Mouse (Mus musculus): ENCODE data around the gene Ap3d1. TPM values are rescaled to one million over a fixed set of nuclear protein-coding genes. Genes with fewer than 3 reads are reported as not detected.

Ap3d1 gene
- polyA plus RNA-seq, 1 experiment from 2014 or later: 54.5 TPM

DNA sequence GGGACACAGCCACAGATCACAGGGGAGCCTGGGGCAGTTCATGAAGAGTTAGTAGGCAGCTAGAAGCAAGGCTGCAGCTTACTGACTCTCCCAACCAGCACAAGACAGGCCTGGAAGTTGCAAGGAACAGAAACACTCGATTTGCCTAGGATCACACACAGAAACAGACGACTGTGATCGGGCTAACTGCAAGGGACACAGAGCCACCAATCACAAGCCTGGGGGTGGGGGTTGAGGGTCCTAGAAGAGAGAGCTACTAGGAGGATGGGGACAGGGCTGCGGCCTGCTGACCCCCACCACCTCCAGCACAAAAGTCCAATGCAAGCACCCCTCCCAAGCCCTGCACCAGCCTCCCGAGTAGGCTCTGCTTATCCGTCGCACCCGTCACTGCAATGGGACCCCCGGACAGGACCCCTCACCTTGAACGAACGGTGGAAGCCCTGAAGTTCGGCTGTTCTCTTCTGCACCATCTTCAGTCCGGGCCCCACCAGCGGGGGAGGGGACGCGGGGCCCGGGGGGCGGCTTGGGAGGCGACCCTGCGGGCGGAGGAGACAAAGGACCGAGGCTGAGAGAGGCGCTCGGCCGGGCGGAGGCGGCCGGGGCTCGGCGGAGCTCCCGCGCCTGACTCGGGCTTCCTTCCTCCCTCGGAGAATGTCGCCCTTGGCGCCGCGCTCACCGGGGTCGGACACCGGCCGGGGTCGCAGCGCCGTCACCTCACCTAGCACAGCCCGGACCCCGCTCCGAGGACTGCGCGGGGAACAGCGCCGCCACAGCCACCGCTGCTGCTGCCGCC lies 66.5 kb downstream of the Ap3d1 start:
- no peak for ATAC-seq (ENCODE audit: insufficient number of reproducible peaks, insufficient read depth, low FRiP score, low read depth)

DNA sequence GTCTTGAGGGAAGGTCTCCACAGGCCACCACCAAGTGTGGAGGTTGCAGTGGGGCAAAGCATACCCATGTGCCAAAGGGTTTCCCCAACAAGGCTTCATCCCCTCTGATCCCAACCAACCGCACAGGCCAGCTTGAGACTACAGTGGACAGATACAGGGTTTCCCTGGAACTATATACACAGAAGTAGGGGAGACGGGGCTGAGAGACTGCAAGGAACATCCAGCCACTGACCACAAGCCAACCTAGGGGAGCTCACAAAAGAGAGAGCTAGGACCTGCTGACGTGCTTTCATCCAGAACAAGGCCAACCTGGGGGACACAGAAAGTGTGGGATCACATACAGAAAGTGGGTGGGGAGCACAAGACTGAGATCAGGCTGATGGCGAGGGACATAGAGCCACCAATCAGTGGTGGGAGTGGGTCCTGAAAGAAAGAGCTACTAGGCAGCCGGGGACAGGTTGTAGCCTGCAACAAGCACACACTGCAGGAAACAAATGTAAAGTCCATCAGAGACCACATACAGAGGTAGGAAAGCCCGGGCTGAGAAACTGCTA lies 67.1 kb downstream of the Ap3d1 start:
- H3K9me3 ChIP-seq (ENCODE audit: control insufficient read depth, low read length): no peaks in the 10 kb centered on the region
- peak overlapping the region; percentile 98 for H3K9ac ChIP-seq (ENCODE audit: low read length)
- peak overlapping the region; percentile 3 to 98; a peak in 3 of 4 replicates for H3K27ac ChIP-seq (replicated peaks in 1 of 2; ENCODE audit: control insufficient read depth in 1 of 2, insufficient read depth in 1 of 2, low read depth in 2 of 2, low read length in 2 of 2)
- peak overlapping the region; percentile 73 to 100 for H3K4me3 ChIP-seq (ENCODE audit: control insufficient read depth in 1 of 2, insufficient read depth in 1 of 2, low read depth in 1 of 2, low read length in 2 of 2)
- H3K4me1 ChIP-seq (ENCODE audit: control insufficient read depth in 2 of 2, insufficient read depth in 2 of 2, low read length in 2 of 2): peaks cover 43 to 72% of the 10 kb centered on the region in 2 experiments
- H3K4me2 ChIP-seq (ENCODE audit: low read length): peak overlapping the region; percentile 92
- H3K27me3 ChIP-seq (ENCODE audit: control insufficient read depth, insufficient read depth, low read length): no peaks in the 10 kb centered on the region
- 14% methylated on average over 6 of the region's 6 CpGs for WGBS
- H3K36me3 ChIP-seq (ENCODE audit: control insufficient read depth, insufficient read depth, low read length): peaks cover 38% of the 10 kb centered on the region
- ATAC-seq (ENCODE audit: insufficient number of reproducible peaks, insufficient read depth, low FRiP score, low read depth): no peak

More for the DNA sequence above, 66.5 kb downstream of the Ap3d1 start:
- peak overlapping the region; percentile 39 to 98; a peak in 3 of 4 replicates for H3K27ac ChIP-seq (replicated peaks in 1 of 2; ENCODE audit: control insufficient read depth in 1 of 2, insufficient read depth in 1 of 2, low read depth in 2 of 2, low read length in 2 of 2)
- H3K36me3 ChIP-seq (ENCODE audit: control insufficient read depth, insufficient read depth, low read length): peaks cover 31% of the 10 kb centered on the region
- peak overlapping the region; percentile 98 for H3K9ac ChIP-seq (ENCODE audit: low read length)
- peaks cover 46 to 70% of the 10 kb centered on the region in 2 experiments for H3K4me1 ChIP-seq (ENCODE audit: control insufficient read depth in 2 of 2, insufficient read depth in 2 of 2, low read length in 2 of 2)
- WGBS: under 1% methylated on average over 47 of the region's 54 CpGs
- peak overlapping the region; percentile 73 to 100 for H3K4me3 ChIP-seq (ENCODE audit: control insufficient read depth in 1 of 2, insufficient read depth in 1 of 2, low read depth in 1 of 2, low read length in 2 of 2)
- peak overlapping the region; percentile 92 for H3K4me2 ChIP-seq (ENCODE audit: low read length)
- no peaks in the 10 kb centered on the region for H3K27me3 ChIP-seq (ENCODE audit: control insufficient read depth, insufficient read depth, low read length)
- no peaks in the 10 kb centered on the region for H3K9me3 ChIP-seq (ENCODE audit: control insufficient read depth, low read length)

DNA sequence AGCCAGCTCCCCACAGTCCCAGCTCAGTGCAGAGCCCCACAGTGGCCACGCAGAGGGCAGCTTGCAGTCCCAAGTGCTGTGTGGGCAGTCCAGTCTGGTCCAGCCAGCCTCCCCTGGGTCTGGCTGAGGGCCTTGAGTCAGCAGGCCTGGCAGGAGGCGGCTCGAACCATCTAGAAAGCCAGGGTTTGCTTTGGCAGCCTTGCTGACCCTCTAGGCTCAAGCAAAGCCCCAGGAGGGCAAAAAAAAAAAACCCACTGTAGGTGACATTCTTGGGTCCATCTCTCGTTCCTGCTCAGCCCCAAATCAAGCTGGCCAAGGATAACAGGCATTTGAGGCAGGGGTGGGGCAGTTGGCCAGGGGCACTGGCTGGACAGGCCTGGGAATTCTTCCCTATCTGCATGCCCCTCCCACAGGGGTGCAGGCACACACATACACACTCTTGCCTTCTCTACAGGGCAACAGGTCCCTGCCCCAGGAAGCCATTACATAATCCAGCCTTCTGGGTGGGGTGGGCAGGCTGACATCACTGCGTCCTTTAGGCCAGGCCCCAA lies 67.8 kb downstream of the Ap3d1 start:
- Histone ChIP-seq H3K9me3 (ENCODE audit: control insufficient read depth, low read length) (no peaks in the 10 kb centered on the region), H3K4me2 (ENCODE audit: low read length) (peak overlapping the region; percentile 92), H3K9ac (ENCODE audit: low read length) (peak overlapping the region; percentile 98), H3K36me3 (ENCODE audit: control insufficient read depth, insufficient read depth, low read length) (peaks cover 45% of the 10 kb centered on the region), H3K27ac (replicated peaks in 1 of 2; ENCODE audit: control insufficient read depth in 1 of 2, insufficient read depth in 1 of 2, low read depth in 2 of 2, low read length in 2 of 2) (0 out of 4 replicates have a peak overlapping the region, but pooled peaks of 1 of the 2 experiments have one; percentile 98), H3K4me3 (ENCODE audit: control insufficient read depth in 1 of 2, insufficient read depth in 1 of 2, low read depth in 1 of 2, low read length in 2 of 2) (peak overlapping the region; percentile 73 to 100), H3K4me1 (ENCODE audit: control insufficient read depth in 2 of 2, insufficient read depth in 2 of 2, low read length in 2 of 2) (peaks cover 36 to 67% of the 10 kb centered on the region in 2 experiments), H3K27me3 (ENCODE audit: control insufficient read depth, insufficient read depth, low read length) (no peaks in the 10 kb centered on the region)
- ATAC-seq (ENCODE audit: insufficient number of reproducible peaks, insufficient read depth, low FRiP score, low read depth): no peak
- WGBS: 51% methylated on average over 5 of the region's 5 CpGs

DNA sequence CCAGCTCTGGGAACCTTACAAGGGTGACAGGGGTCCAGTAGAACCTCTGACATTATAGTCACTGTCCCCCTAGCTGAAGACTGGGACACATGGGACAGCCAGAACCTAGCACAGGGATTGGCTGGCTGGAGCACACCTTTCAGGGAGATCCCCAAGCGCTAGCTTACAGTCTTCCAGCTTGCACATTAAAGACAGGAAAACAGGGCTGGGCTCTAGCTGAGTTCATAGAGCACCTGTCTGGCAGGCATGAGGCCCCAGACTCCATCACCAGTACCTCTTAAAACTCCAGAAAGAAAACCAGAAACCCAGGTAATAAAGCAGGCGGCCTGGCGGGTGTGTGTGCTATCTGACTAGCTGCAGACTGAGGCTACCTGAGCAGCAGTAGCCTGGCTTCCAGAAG lies 68.4 kb downstream of the Ap3d1 start:
- Histone ChIP-seq H3K27me3 (ENCODE audit: control insufficient read depth, insufficient read depth, low read length) (no peaks in the 10 kb centered on the region), H3K9ac (ENCODE audit: low read length) (peak overlapping the region; percentile 98), H3K36me3 (ENCODE audit: control insufficient read depth, insufficient read depth, low read length) (peaks cover 50% of the 10 kb centered on the region), H3K4me2 (ENCODE audit: low read length) (peak overlapping the region; percentile 92), H3K9me3 (ENCODE audit: control insufficient read depth, low read length) (no peaks in the 10 kb centered on the region), H3K4me1 (ENCODE audit: control insufficient read depth in 2 of 2, insufficient read depth in 2 of 2, low read length in 2 of 2) (peaks cover 31 to 62% of the 10 kb centered on the region in 2 experiments), H3K4me3 (ENCODE audit: control insufficient read depth in 1 of 2, insufficient read depth in 1 of 2, low read depth in 1 of 2, low read length in 2 of 2) (peak overlapping the region in 1 of 2 experiments; percentile 100; a peak in 1 of 4 replicates), H3K27ac (replicated peaks in 1 of 2; ENCODE audit: control insufficient read depth in 1 of 2, insufficient read depth in 1 of 2, low read depth in 2 of 2, low read length in 2 of 2) (no peak overlapping the region)
- ATAC-seq (ENCODE audit: insufficient number of reproducible peaks, insufficient read depth, low FRiP score, low read depth): no peak
- WGBS: 93% methylated on average over 3 of the region's 3 CpGs

DNA sequence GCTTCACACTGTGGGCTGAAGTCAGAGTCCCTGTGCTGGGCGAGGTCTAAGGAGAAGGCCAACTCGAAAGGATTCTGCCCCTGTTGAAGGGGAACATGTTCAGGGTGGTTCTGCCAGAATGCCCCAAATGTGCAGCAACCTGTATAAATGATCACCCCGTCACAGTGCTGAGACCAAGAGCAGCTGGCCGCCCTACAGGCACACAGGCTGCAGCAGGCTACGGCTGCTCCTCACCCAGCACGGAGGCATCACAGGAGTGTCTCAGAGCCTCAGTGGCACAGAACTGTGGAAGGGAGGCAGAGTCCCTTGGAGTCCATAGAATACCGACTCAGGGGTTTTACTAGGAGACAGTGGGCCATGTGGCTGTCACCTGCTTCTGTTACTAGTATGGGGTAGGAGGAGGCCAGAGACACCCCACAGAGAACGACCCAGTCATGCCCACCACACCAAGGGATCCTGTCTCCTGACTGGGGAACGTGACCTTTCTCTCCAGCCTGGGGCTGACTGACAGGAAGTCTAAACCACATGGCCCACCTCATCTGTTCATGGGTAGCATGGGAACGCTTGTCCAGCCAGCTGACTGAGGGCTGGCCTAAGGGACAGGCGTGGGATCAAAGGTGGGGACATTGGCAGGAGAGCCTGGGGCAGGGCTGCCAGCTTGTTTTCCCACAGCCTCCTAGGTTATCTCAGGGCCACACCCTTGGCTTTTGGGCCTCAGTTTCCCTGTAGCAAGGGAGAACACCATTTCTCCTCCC lies 70.0 kb downstream of the Ap3d1 start:
- H3K9ac ChIP-seq (ENCODE audit: low read length): 0 out of 2 replicates have a peak overlapping the region, but pooled peaks have one; percentile 21
- peaks cover 17 to 46% of the 10 kb centered on the region in 2 experiments for H3K4me1 ChIP-seq (ENCODE audit: control insufficient read depth in 2 of 2, insufficient read depth in 2 of 2, low read length in 2 of 2)
- H3K36me3 ChIP-seq (ENCODE audit: control insufficient read depth, insufficient read depth, low read length): peaks cover 66% of the 10 kb centered on the region
- 0 out of 4 replicates have a peak overlapping the region, but pooled peaks of 1 of the 2 experiments have one; percentile 17 for H3K27ac ChIP-seq (replicated peaks in 1 of 2; ENCODE audit: control insufficient read depth in 1 of 2, insufficient read depth in 1 of 2, low read depth in 2 of 2, low read length in 2 of 2)
- ATAC-seq (ENCODE audit: insufficient number of reproducible peaks, insufficient read depth, low FRiP score, low read depth): no peak
- H3K27me3 ChIP-seq (ENCODE audit: control insufficient read depth, insufficient read depth, low read length): no peaks in the 10 kb centered on the region
- H3K4me2 ChIP-seq (ENCODE audit: low read length): no peak overlapping the region
- 83% methylated on average over 11 of the region's 11 CpGs for WGBS
- no peak overlapping the region for H3K4me3 ChIP-seq (ENCODE audit: control insufficient read depth in 1 of 2, insufficient read depth in 1 of 2, low read depth in 1 of 2, low read length in 2 of 2)
- no peaks in the 10 kb centered on the region for H3K9me3 ChIP-seq (ENCODE audit: control insufficient read depth, low read length)

DNA sequence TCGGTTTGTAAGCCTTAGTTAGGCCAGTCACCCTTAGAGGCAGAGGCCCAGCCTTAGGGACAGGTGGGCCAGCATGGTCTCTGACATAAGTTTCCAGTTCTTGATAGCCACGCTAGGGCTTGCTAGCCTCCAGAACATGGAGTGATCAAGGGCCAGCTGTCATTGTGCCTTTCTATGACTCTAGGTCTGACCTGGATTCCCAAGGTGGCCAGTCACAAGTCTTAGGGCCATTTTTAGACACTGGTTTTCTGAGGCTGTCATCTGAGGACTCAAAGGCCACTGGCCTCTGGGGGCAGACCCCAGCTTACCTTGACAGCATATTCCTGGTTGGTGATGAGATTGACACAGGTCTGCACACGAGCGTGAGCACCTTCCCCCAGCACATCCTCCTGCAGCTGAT lies 70.8 kb downstream of the Ap3d1 start:
- Histone ChIP-seq H3K4me3 (ENCODE audit: control insufficient read depth in 1 of 2, insufficient read depth in 1 of 2, low read depth in 1 of 2, low read length in 2 of 2) (no peak overlapping the region), H3K9ac (ENCODE audit: low read length) (no peak overlapping the region), H3K27ac (replicated peaks in 1 of 2; ENCODE audit: control insufficient read depth in 1 of 2, insufficient read depth in 1 of 2, low read depth in 2 of 2, low read length in 2 of 2) (no peak overlapping the region), H3K4me1 (ENCODE audit: control insufficient read depth in 2 of 2, insufficient read depth in 2 of 2, low read length in 2 of 2) (peaks cover 14 to 48% of the 10 kb centered on the region in 2 experiments), H3K36me3 (ENCODE audit: control insufficient read depth, insufficient read depth, low read length) (peaks cover 74% of the 10 kb centered on the region), H3K9me3 (ENCODE audit: control insufficient read depth, low read length) (no peaks in the 10 kb centered on the region), H3K4me2 (ENCODE audit: low read length) (no peak overlapping the region), H3K27me3 (ENCODE audit: control insufficient read depth, insufficient read depth, low read length) (no peaks in the 10 kb centered on the region)
- 74% methylated on average over 4 of the region's 4 CpGs for WGBS
- ATAC-seq (ENCODE audit: insufficient number of reproducible peaks, insufficient read depth, low FRiP score, low read depth): no peak

DNA sequence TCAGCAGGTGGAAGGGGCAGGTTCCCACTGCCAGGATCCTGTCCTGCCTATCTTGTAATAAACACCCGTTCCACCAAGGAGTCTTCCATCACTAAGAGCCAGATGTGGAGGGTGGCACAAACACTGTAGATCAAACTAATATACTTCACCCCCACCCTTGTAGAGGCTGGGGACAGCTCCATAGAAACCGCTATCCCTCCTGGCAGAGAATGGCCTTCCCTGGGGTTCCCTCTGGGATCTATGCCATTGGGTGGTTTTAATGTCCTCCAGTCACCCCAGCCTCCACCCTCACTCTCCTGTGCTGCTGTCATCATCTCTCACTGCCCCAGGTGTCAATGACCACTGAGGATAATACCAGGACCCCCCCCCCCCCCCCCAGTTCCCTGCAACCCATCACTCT lies 71.5 kb downstream of the Ap3d1 start:
- peaks cover 15 to 55% of the 10 kb centered on the region in 2 experiments for H3K4me1 ChIP-seq (ENCODE audit: control insufficient read depth in 2 of 2, insufficient read depth in 2 of 2, low read length in 2 of 2)
- WGBS: 94% methylated on average over 2 of the region's 2 CpGs

More for the DNA sequence above, 71.5 kb downstream of the Ap3d1 start:
- no peak for ATAC-seq (ENCODE audit: insufficient number of reproducible peaks, insufficient read depth, low FRiP score, low read depth)
- Histone ChIP-seq H3K27me3 (ENCODE audit: control insufficient read depth, insufficient read depth, low read length) (no peaks in the 10 kb centered on the region), H3K4me2 (ENCODE audit: low read length) (no peak overlapping the region), H3K9ac (ENCODE audit: low read length) (no peak overlapping the region), H3K27ac (replicated peaks in 1 of 2; ENCODE audit: control insufficient read depth in 1 of 2, insufficient read depth in 1 of 2, low read depth in 2 of 2, low read length in 2 of 2) (no peak overlapping the region), H3K9me3 (ENCODE audit: control insufficient read depth, low read length) (no peaks in the 10 kb centered on the region), H3K4me3 (ENCODE audit: control insufficient read depth in 1 of 2, insufficient read depth in 1 of 2, low read depth in 1 of 2, low read length in 2 of 2) (no peak overlapping the region), H3K36me3 (ENCODE audit: control insufficient read depth, insufficient read depth, low read length) (peaks cover 82% of the 10 kb centered on the region)
